Mouse (Mus musculus) midbrain, embryonic 12.5 days (tissue): Measurements from ENCODE around the gene Notum. TPM values are rescaled to one million over a fixed set of nuclear protein-coding genes. Genes with fewer than 3 reads are reported as not detected.

Experiments
- ATAC-seq: fragments of 200-750 bp; cut with Nextera tagmentation; 2 replicates; pipeline ENCODE4 v1.8.0; 2017; ENCODE audit warnings: low read depth, moderate TSS enrichment, moderate library complexity; ENCODE audit not compliant: low FRiP score
- H3K27ac ChIP-seq: fragments of 300-500 bp; sonication (generic); replicated peaks from 2 replicates; pipeline ENCODE4 v1.5.1; 2016; ENCODE audit warnings: mild to moderate bottlenecking
- H3K27me3 ChIP-seq: fragments of 300-500 bp; sonication (generic); 2 replicates; pipeline ENCODE4 v1.6.1; 2016; ENCODE audit warnings: mild to moderate bottlenecking
- H3K36me3 ChIP-seq: fragments of 300-500 bp; sonication (generic); 2 replicates; pipeline ENCODE4 v1.6.1; 2016
- H3K4me1 ChIP-seq: fragments of 300-500 bp; sonication (generic); 2 replicates; pipeline ENCODE4 v1.6.1; 2016
- H3K4me2 ChIP-seq: fragments of 300-500 bp; sonication (generic); replicated peaks from 2 replicates; pipeline ENCODE4 v1.6.1; 2016; ENCODE audit warnings: mild to moderate bottlenecking, moderate library complexity
- H3K4me3 ChIP-seq: fragments of 300-500 bp; sonication (generic); 2 replicates; pipeline ENCODE4 v1.5.1; 2016; ENCODE audit warnings: mild to moderate bottlenecking
- H3K9ac ChIP-seq: fragments of 300-500 bp; sonication (generic); replicated peaks from 2 replicates; pipeline ENCODE4 v1.6.1; 2016; ENCODE audit warnings: mild to moderate bottlenecking, moderate library complexity
- H3K9me3 ChIP-seq: fragments of 300-500 bp; sonication (generic); 2 replicates; pipeline ENCODE4 v1.6.1; 2016; ENCODE audit warnings: mild to moderate bottlenecking
- WGBS: fragments of 180-500 bp; shearing (Covaris S2); methylation state at CpG from one replicate; pipeline ENCODE4 v1.1.7; 2016; 5-methylcytosine and 5-hydroxymethylcytosine counted together
- microRNA-seq: library from miRNA; unstranded; fragments of <30 nt; microRNA quantifications from one replicate; pipeline ENCODE4, GENCODE M21; 2017
- polyA plus RNA-seq: library from polyadenylated mRNA; unstranded; fragments of >200 nt; fragmentation: Nextera tagmentation; extraction: Ambion mirVana; gene quantifications from 2 replicates; pipeline ENCODE4 v1.2.1, GENCODE M21; 2016

Notum gene
- polyA plus RNA-seq, 1 experiment from 2014 or later: 0.87 TPM

GRCm38 (mm10) chr11:120610477-120611046 is 50.4 kb downstream of the Notum start:
- H3K36me3 ChIP-seq: peaks cover 70% of the 10 kb centered on the region
- no peak overlapping the region for H3K4me2 ChIP-seq
- no peaks in the 10 kb centered on the region for H3K9me3 ChIP-seq
- H3K27me3 ChIP-seq: peaks cover 37% of the 10 kb centered on the region
- no peak overlapping the region for H3K9ac ChIP-seq
- ATAC-seq: no peak
- H3K4me3 ChIP-seq: no peak overlapping the region
- no peak overlapping the region for H3K27ac ChIP-seq
- peaks cover 24% of the 10 kb centered on the region for H3K4me1 ChIP-seq
- 73% methylated on average over 9 of the region's 9 CpGs for WGBS

- H3K4me1 ChIP-seq: peaks cover 22% of the 10 kb centered on the region
- peaks cover 76% of the 10 kb centered on the region for H3K36me3 ChIP-seq
- ATAC-seq: no peak
- no peak overlapping the region for H3K27ac ChIP-seq
- 0 out of 2 replicates have a peak overlapping the region, but pooled peaks have one; percentile 47 for H3K9ac ChIP-seq
- no peak overlapping the region for H3K4me2 ChIP-seq
- H3K9me3 ChIP-seq: no peaks in the 10 kb centered on the region
- peaks cover 37% of the 10 kb centered on the region for H3K27me3 ChIP-seq
- no peak overlapping the region for H3K4me3 ChIP-seq
- 30% methylated on average over 8 of the region's 8 CpGs for WGBS
These were observed 51.7 kb downstream of the Notum start for GRCm38 (mm10) chr11:120609250-120609649.

GRCm38 (mm10) chr11:120608241-120609034 is 52.5 kb downstream of the Notum start, which contains the start of gene Npb:
Gene Npb (plus strand): TSS chr11:120608477.
- no peak within 1 kb of the TSS for H3K27ac ChIP-seq
- no peaks in the 10 kb centered on the region for H3K9me3 ChIP-seq
- H3K4me2 ChIP-seq: peak within 1 kb of the TSS; percentile 45
- peaks cover 19% of the 10 kb centered on the region for H3K4me1 ChIP-seq
- H3K9ac ChIP-seq: peak within 1 kb of the TSS; percentile 47
- 6% methylated on average over 45 of the region's 45 CpGs for WGBS
- H3K36me3 ChIP-seq: peaks cover 76% of the 10 kb centered on the region
- peaks cover 37% of the 10 kb centered on the region for H3K27me3 ChIP-seq
- ATAC-seq: no peak
- peak within 1 kb of the TSS; percentile 21 for H3K4me3 ChIP-seq

- Histone ChIP-seq H3K4me1 (peaks cover 19% of the 10 kb centered on the region), H3K27me3 (peaks cover 37% of the 10 kb centered on the region), H3K27ac (no peak overlapping the region), H3K4me2 (no peak overlapping the region), H3K9me3 (no peaks in the 10 kb centered on the region), H3K36me3 (peaks cover 76% of the 10 kb centered on the region), H3K9ac (no peak overlapping the region), H3K4me3 (no peak overlapping the region)
- WGBS: 83% methylated on average over 4 of the region's 4 CpGs
- no peak for ATAC-seq
These were observed 54.2 kb downstream of the Notum start for GRCm38 (mm10) chr11:120606764-120607163.

GRCm38 (mm10) chr11:120605667-120606066 is 55.3 kb downstream of the Notum start:
- ATAC-seq: no peak
- Histone ChIP-seq H3K9me3 (no peaks in the 10 kb centered on the region), H3K4me2 (no peak overlapping the region), H3K36me3 (peaks cover 71% of the 10 kb centered on the region), H3K27me3 (peaks cover 37% of the 10 kb centered on the region), H3K4me1 (peaks cover 19% of the 10 kb centered on the region), H3K27ac (no peak overlapping the region), H3K9ac (no peak overlapping the region), H3K4me3 (no peak overlapping the region)
- WGBS: 93% methylated on average over 7 of the region's 7 CpGs

Small RNAs within 50 kb of the gene (microRNA-seq; reads per million reads assigned to microRNA genes)
- 1.9 reads per million for gene Mir6936

Other genes with a start within 250 kb of the Notum start
- gene Nploc4, start 223.5 kb downstream of the Notum start, polyA plus RNA-seq: 51.8 and 54.6 TPM in 2 replicates
- not detected in 2 replicates for gene Tspan10, start 218.5 kb downstream of the Notum start, polyA plus RNA-seq
- gene Pde6g, start 207.7 kb downstream of the Notum start, polyA plus RNA-seq: 0.20 TPM in 1 of 2 replicates, not detected in the other
- 11.7 and 11.9 TPM in 2 replicates for gene Oxld1, start 203.1 kb downstream of the Notum start, polyA plus RNA-seq
- gene Ccdc137, start 203.1 kb downstream of the Notum start, polyA plus RNA-seq: 30.1 and 35.1 TPM in 2 replicates
- 56.4 and 58.8 TPM in 2 replicates for gene Arl16, start 193.6 kb downstream of the Notum start, polyA plus RNA-seq
- gene Mrpl12, start 176.6 kb downstream of the Notum start, polyA plus RNA-seq: 112 and 118 TPM in 2 replicates
- gene Slc25a10, start 169.3 kb downstream of the Notum start, polyA plus RNA-seq: 37.7 and 38.8 TPM in 2 replicates
- gene Gcgr, start 130.5 kb downstream of the Notum start, polyA plus RNA-seq: 0.18 and 0.29 TPM in 2 replicates
- 212 and 232 TPM in 2 replicates for gene Mcrip1, start 111.4 kb downstream of the Notum start, polyA plus RNA-seq
- not detected in 2 replicates for gene Ppp1r27, start 110.0 kb downstream of the Notum start, polyA plus RNA-seq
- gene P4hb, start 87.9 kb downstream of the Notum start, polyA plus RNA-seq: 384 and 418 TPM in 2 replicates
- 504 and 557 TPM in 2 replicates for gene Arhgdia, start 79.6 kb downstream of the Notum start, polyA plus RNA-seq
- 652 and 655 TPM in 2 replicates for gene Alyref, start 62.8 kb downstream of the Notum start, polyA plus RNA-seq
- gene Anapc11, start 62.8 kb downstream of the Notum start, polyA plus RNA-seq: 165 and 182 TPM in 2 replicates
- 0.98 TPM in 1 of 2 replicates, not detected in the other for gene Npb, start 52.7 kb downstream of the Notum start, polyA plus RNA-seq
- 148 and 157 TPM in 2 replicates for gene Pcyt2, start 43.2 kb downstream of the Notum start, polyA plus RNA-seq
- gene Sirt7, start 35.9 kb downstream of the Notum start, polyA plus RNA-seq: 40.4 and 48.2 TPM in 2 replicates
- 33.3 and 36.8 TPM in 2 replicates for gene Mafg, start 27.6 kb downstream of the Notum start, polyA plus RNA-seq
- gene Pycr1, start 17.4 kb downstream of the Notum start, polyA plus RNA-seq: 31.6 and 34.1 TPM in 2 replicates
- 0.99 TPM in 1 of 2 replicates, not detected in the other for gene Myadml2, start 13.0 kb downstream of the Notum start, polyA plus RNA-seq
- 149 and 154 TPM in 2 replicates for gene Aspscr1, start 11.8 kb upstream of the Notum start, polyA plus RNA-seq
- gene Cenpx, start 52.6 kb upstream of the Notum start, polyA plus RNA-seq: 120 and 121 TPM in 2 replicates
- gene Lrrc45, start 52.8 kb upstream of the Notum start, polyA plus RNA-seq: 74.5 and 75.1 TPM in 2 replicates
- 70.5 and 74.2 TPM in 2 replicates for gene Rac3, start 60.3 kb upstream of the Notum start, polyA plus RNA-seq
- 11.8 and 14.6 TPM in 2 replicates for gene Dcxr, start 66.1 kb upstream of the Notum start, polyA plus RNA-seq
- gene Cbr2, start 70.9 kb upstream of the Notum start, polyA plus RNA-seq: 2.0 and 2.3 TPM in 2 replicates
- 5.4 and 6.8 TPM in 2 replicates for gene Hmga1b, start 101.6 kb upstream of the Notum start, polyA plus RNA-seq
- gene Rfng, start 123.0 kb upstream of the Notum start, polyA plus RNA-seq: 63.4 and 66.4 TPM in 2 replicates
- 235 and 248 TPM in 2 replicates for gene Gps1, start 123.1 kb upstream of the Notum start, polyA plus RNA-seq
- gene Dus1l, start 135.2 kb upstream of the Notum start, polyA plus RNA-seq: 64.2 and 67.6 TPM in 2 replicates
- 139 and 140 TPM in 2 replicates for gene Fasn, start 163.4 kb upstream of the Notum start, polyA plus RNA-seq